Mouse (Mus musculus): ENCODE measurements around the gene Brf1.

- TF ChIP-seq CTCF (conservative IDR thresholded peaks at IDR 0.05; ENCODE audit: insufficient read depth, insufficient read length, low read depth, low read length) (no peak), POLR2A (IDR thresholded peaks at IDR 0.05; ENCODE audit: low read depth, low read length) (no peak)
Observed at GRCm38 (mm10) chr12:112917906-112918305, 82.6 kb downstream of the Brf1 start.

All from kidney, adult 2 months (tissue).